Mouse (Mus musculus) E14TG2a.4 (cell line): ENCODE data around the gene Krt42.

Experiments used
- H3K27me3 ChIP-seq: 2 replicates; pipeline ENCODE4 v1.6.1; 2014; ENCODE audit warnings: low read length, control low read depth; ENCODE audit not compliant: insufficient read depth
- H3K36me3 ChIP-seq: 2 replicates; pipeline ENCODE4 v1.6.1; 2014; ENCODE audit warnings: low read length, control low read depth; ENCODE audit not compliant: insufficient read depth
- H3K4me1 ChIP-seq: replicated peaks from 2 replicates; pipeline ENCODE4 v1.6.1; 2014; ENCODE audit warnings: low read depth, low read length, control low read depth
- H3K4me3 ChIP-seq: replicated peaks from 2 replicates; pipeline ENCODE4 v1.5.1; 2014; ENCODE audit warnings: mild to moderate bottlenecking, low read length
- H3K9me3 ChIP-seq: 2 replicates; pipeline ENCODE4 v1.6.1; 2014; ENCODE audit warnings: low read length, control low read depth
- CTCF ChIP-seq: conservative IDR thresholded peaks from 2 replicates; pipeline ENCODE4 v1.5.1; 2014; ENCODE audit warnings: low read length
- NANOG ChIP-seq: IDR thresholded peaks from 2 replicates; pipeline ENCODE4 v1.6.1; 2014; ENCODE audit warnings: borderline replicate concordance, low read length, mixed read lengths
- POU5F1 ChIP-seq: IDR thresholded peaks from 2 replicates; pipeline ENCODE4 v1.6.1; 2014; ENCODE audit warnings: low read length, borderline replicate concordance

Gene Krt42

DNA sequence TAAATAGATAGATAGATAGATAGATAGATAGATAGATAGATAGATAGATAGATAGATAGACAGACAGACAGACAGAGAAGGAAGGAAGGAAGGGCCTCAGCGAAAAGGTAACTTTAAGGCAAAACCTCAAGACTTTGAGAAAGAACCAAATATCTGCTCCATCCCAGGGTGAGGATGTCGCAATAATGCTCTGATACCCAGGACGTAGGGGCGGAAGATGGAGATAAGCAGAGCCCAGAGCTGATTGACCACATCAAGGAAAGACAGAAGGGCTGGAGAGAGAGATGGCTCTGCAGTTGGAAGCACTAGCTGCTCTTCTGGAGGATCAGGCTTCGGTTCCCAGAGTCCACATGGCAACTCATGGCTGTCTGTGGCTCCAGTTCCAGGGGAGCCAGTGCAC is 31.6 kb upstream of the Krt42 start:
- Histone ChIP-seq H3K9me3 (no peaks in the 10 kb centered on the region), H3K4me1 (peaks cover 34% of the 10 kb centered on the region), H3K36me3 (no peaks in the 10 kb centered on the region), H3K4me3 (no peak overlapping the region), H3K27me3 (0 out of 2 replicates have a peak, but pooled peaks cover under 1% of the 10 kb centered on the region)
- no peak for TF ChIP-seq NANOG
- TF ChIP-seq CTCF: no peak
- TF ChIP-seq POU5F1: no peak

DNA sequence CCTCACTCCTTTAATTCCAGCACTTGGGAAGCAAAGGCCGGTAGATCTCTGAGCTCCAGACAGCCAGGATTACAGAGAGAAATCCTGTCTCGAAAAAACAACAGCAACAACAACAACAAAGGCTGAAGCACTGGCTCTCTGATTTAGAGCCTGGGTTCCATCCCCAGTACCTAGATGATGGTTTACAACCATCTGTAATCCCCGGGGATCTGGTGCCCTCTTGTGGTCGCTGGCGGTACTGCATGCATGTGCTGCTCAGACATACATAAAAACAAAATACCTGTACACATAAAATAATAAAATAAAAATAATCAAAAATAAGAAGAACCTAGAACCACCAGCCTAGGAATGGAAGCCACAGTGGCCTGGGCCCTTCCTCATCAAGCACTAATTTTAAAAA is 30.6 kb upstream of the Krt42 start:
- H3K36me3 ChIP-seq: no peaks in the 10 kb centered on the region
- H3K4me3 ChIP-seq: no peak overlapping the region
- 0 out of 2 replicates have a peak, but pooled peaks cover 4% of the 10 kb centered on the region for H3K27me3 ChIP-seq
- TF ChIP-seq NANOG (no peak), CTCF (peak; percentile 100), POU5F1 (no peak)
- peaks cover 29% of the 10 kb centered on the region for H3K4me1 ChIP-seq
- no peaks in the 10 kb centered on the region; the same call in 1 of the 2 replicates for H3K9me3 ChIP-seq

DNA sequence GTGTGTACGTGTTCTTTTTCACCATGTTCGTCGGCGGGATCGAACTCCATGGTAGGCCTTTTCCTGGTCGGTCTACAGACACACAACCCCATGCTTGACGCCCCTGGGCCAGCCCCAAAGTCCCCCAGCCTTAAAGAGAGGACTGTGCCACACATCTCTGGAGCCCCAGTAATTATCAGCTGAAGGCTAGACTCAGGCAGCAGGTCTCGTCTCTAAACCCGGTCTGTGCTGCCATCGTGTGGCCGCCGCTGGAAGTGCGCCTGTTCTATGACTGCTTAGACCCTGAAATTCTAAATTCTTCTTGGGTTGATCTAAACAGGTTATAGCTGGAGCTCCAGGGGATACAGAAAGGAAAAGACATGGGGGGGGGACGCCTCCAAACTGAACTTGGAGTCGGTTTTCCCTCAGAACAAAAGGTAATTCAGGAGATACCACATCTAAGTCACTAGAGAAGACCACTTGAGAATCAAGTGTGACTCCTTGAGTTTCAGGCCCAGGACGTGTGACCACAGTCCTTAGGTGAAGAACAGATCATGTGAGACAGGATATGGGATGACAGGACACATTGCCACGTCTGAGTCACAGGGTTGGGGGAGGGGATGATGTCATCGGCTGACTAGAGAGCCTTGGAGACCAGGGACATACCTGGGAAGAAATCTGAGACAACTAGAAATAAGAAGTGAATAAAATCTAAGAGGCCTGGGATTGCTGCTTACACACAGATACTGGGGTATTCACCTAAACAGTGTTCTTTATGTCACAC is 28.8 kb upstream of the Krt42 start:
- TF ChIP-seq CTCF (peak; percentile 81), NANOG (no peak), POU5F1 (no peak)
- no peaks in the 10 kb centered on the region for H3K36me3 ChIP-seq
- H3K4me1 ChIP-seq: peaks cover 26% of the 10 kb centered on the region
- peak overlapping the region; percentile 65 for H3K4me3 ChIP-seq
- 0 out of 2 replicates have a peak, but pooled peaks cover 4% of the 10 kb centered on the region for H3K27me3 ChIP-seq
- H3K9me3 ChIP-seq: no peaks in the 10 kb centered on the region; the same call in 1 of the 2 replicates

DNA sequence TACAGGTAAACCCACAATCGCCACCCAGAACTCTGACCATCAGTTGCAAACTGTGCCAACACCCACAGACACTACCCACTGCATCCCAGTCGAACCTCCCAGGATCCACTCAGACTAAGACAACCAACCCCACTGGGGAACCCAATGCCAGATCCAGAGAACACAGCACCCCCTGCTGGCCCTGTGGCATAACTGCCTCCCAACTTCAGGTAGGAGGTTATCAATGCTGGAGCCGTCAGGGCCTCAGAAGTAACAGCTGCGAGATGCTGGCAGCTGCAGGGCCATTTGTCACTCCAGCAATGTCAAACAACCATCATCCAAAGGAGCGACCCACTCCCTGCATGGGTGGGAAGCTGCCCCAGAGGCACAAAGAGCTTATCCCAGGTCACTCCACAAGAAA is 28.1 kb upstream of the Krt42 start:
- no peaks in the 10 kb centered on the region for H3K36me3 ChIP-seq
- peak overlapping the region; percentile 65 for H3K4me3 ChIP-seq
- TF ChIP-seq CTCF (peak; percentile 74), POU5F1 (no peak)

DNA sequence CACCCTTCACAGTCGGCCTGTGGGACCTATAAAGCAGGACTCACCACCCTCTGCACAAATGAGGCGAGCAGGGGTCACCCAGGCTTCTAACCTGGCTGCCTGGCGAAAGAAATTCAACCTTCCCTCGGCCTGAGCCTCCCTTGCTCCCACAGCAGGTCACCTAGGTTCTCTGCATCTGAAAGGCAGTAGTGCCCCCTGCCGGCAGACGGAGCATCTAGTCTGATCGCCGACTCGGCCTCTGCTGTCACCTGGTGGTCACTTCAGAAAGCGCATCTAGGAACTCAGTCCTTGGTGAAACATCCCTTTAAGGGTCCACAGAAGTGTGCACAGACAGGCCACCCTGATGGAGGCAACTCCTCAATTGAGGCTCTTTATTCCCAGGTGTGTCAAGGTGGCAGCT is 25.6 kb upstream of the Krt42 start:
- Histone ChIP-seq H3K9me3 (no peaks in the 10 kb centered on the region; the same call in 1 of the 2 replicates), H3K27me3 (peaks cover 4% of the 10 kb centered on the region; the same call in 1 of the 2 replicates), H3K4me1 (peaks cover 40% of the 10 kb centered on the region), H3K36me3 (no peaks in the 10 kb centered on the region), H3K4me3 (no peak overlapping the region)
- TF ChIP-seq NANOG (no peak), CTCF (peak; percentile 97)

More for the DNA sequence above, 28.1 kb upstream of the Krt42 start:
- Histone ChIP-seq H3K9me3 (no peaks in the 10 kb centered on the region; the same call in 1 of the 2 replicates), H3K4me1 (peaks cover 32% of the 10 kb centered on the region), H3K27me3 (0 out of 2 replicates have a peak, but pooled peaks cover 4% of the 10 kb centered on the region)

DNA sequence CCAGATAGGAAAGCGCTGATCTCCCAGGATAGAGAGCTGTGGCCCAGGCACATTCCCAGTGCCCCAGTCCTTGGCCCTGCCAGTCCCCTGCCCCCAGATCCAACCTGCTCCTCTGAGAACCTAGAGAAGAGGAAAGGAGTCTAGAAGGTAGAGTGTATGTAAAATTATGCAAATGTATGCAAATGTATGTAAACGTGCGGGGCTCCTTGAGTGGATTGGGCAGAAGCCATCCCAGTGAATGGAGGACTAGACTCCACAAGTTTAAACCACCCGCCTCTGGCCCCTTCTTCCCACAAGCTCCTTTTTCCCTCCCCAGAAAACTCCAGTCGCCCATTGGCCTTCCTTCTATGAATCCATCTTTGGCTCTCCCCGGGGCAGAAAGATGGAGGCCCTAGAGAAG is 23.2 kb upstream of the Krt42 start:
- TF ChIP-seq CTCF (no peak), POU5F1 (peak; percentile 34; the same call in 1 of the 2 replicates)
- no peaks in the 10 kb centered on the region; the same call in 1 of the 2 replicates for H3K9me3 ChIP-seq
- no peaks in the 10 kb centered on the region for H3K36me3 ChIP-seq
- peaks cover 50% of the 10 kb centered on the region for H3K4me1 ChIP-seq
- H3K4me3 ChIP-seq: 0 out of 2 replicates have a peak overlapping the region, but pooled peaks have one; percentile 5
- peaks cover 22% of the 10 kb centered on the region for H3K27me3 ChIP-seq

DNA sequence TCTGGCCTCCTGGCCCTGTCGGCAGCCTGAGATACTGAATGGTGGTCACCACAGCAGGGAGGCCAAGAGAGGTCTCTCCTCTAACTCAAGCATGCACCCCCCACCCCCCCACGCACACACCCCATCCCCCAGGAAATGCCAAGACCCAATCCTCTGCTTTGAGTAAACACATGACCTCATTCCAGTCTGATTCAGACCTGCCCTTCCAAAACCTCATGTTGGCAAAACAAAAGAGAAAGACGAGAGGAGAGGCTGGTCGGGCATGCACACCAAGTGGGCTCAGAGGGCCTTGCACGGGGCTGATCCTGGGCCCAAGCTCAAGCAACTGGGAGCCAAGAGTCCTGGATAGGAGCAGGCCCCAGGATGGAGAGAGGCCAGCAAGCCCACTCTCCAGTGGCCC is 20.6 kb upstream of the Krt42 start:
- peaks cover 18% of the 10 kb centered on the region for H3K27me3 ChIP-seq
- H3K9me3 ChIP-seq: no peaks in the 10 kb centered on the region; the same call in 1 of the 2 replicates
- no peak for TF ChIP-seq NANOG

DNA sequence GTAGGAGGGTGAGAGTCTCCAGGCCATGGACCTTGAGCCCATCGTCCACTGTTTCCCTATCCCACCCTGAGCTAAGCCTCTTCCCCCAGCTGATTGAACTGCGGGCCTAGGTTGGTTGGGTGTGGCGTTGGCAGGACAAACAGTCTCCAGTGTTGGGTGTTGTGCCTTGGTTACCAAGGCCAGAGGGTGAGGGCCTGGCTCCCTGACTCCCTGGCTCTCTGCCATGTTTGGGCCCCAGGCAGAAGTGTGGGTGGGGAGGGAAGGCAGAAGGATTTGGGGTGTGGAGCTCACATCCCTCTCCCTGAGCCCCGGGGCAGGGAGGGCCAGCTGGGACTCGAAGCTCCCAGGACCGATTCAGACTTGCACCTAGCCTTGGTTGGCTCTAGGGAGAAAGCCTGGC is 19.3 kb upstream of the Krt42 start:
- no peaks in the 10 kb centered on the region for H3K9me3 ChIP-seq
- H3K36me3 ChIP-seq: no peaks in the 10 kb centered on the region
- TF ChIP-seq NANOG (no peak), CTCF (no peak), POU5F1 (no peak)
- peaks cover 76% of the 10 kb centered on the region for H3K4me1 ChIP-seq
- H3K4me3 ChIP-seq: no peak overlapping the region
- peaks cover 18% of the 10 kb centered on the region for H3K27me3 ChIP-seq

More for the DNA sequence above, 20.6 kb upstream of the Krt42 start:
- peaks cover 67% of the 10 kb centered on the region for H3K4me1 ChIP-seq
- no peak overlapping the region for H3K4me3 ChIP-seq
- no peaks in the 10 kb centered on the region for H3K36me3 ChIP-seq

DNA sequence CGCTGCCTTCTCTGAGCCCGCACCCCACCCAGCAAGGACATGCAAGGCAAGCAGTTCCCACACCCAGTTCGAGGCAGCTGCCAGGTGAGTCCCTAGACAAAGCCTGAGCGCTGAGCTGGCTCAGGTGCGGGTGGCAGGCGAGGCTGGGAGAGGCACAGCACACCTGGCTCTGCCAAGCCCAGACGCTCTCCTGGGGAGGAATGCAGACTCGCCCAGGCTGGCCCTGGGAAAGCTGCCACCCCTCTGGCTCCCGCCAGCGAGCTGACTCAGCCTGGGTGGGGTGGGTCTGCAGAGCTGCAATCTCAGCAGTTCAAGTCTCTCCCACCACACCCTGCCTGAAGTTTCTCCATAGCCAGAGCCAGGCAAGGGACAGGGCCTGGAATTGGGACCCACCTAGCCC is 17.4 kb upstream of the Krt42 start:
- Histone ChIP-seq H3K4me1 (peaks cover 81% of the 10 kb centered on the region), H3K9me3 (no peaks in the 10 kb centered on the region), H3K36me3 (no peaks in the 10 kb centered on the region), H3K4me3 (peak overlapping the region; percentile 63), H3K27me3 (peaks cover 18% of the 10 kb centered on the region)
- TF ChIP-seq NANOG (no peak), CTCF (no peak), POU5F1 (no peak)
